Mouse (Mus musculus) subcutaneous adipose tissue, adult 2 months (tissue): ENCODE results near the gene Csrnp2. TPM values are rescaled to one million over a fixed set of nuclear protein-coding genes. Genes with fewer than 3 reads are reported as not detected.

Experiments
- polyA plus RNA-seq: library from polyadenylated mRNA; depleted of rRNA; stranded (reverse); fragments of >200 nt; gene quantifications from 2 replicates; pipeline ENCODE4 v1.2.3, GENCODE M21; 2012; ENCODE audit warnings: low replicate concordance; rRNA removed

Csrnp2 gene
- 3.7 and 6.8 TPM in 2 replicates for polyA plus RNA-seq

DNA sequence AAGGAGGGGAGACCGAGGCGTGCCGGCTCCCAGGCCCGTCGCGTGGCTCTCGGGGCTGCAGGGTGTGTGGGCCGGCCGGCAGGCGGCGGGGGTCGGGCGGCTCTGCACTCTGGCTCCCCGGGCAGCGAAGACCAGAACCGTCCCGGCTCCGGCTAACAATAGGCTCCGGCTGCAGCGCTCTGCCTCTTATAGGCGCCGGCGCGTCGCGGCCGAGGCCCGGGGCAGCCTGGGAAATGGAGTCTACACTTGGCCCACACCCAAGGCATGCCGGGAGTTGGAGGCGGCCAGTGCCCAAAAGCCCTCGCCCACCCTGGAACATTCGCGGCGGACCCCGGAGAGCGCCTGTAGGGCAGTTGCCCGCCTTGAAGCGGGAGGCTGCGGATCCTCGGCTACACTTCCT is at the start of gene Csrnp2:
TSS of gene Csrnp2 (minus strand) at position 387 of the 400 bp plus-strand sequence.

DNA sequence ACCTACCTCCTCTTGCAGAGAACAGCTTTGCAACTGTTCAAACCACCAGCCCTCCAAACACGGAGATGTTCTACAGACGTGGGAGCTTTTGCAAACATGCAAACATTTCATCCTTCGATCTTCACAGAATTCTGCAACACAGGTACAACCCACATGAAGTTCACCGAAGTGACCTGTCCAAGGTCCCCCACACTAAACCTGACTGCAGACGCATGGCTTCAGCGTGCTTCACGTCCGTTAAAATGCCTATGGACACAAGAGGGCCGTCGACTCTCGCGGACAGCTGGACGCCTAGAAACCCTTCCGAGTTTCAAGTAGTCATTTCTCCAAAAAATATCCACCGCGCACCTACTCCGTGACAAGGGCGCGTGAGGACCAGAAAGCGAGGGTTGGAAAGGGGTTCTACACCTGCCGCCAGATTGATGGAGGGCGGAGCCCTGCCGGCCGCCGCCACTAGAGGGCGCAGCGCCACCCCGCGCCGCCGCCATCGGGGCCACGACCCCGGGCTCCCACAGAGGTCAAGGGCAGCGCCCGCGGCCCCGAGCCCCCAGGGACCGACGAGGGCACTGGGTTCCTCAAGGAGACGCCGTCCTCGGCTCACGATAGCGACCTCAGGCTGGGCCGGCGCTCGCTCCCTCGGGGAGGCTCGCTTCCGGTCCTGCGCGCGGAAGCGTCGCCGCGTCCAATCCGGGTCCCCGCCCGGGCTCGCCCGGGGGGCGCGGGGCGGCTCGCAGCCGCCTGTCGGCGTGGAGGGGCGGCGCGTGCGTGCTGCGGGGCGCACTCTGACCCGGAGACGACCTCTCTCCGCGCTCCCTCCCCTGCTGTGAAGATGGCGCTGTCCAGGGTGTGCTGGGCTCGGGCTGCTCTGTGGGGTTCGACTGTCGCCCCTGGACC is 26.7 kb downstream of the Csrnp2 start, which contains the start of gene Letmd1:
TSS of gene Letmd1 (plus strand) at position 729 of the 894 bp plus-strand sequence.

Other genes starting within 250 kb of the Csrnp2 start
- gene Tmprss12, start 214.7 kb downstream of the Csrnp2 start, polyA plus RNA-seq, result not detected in 2 replicates
- 156 and 205 TPM in 2 replicates for gene Mettl7a1, start 191.3 kb downstream of the Csrnp2 start, polyA plus RNA-seq
- 0.48 TPM in 1 of 2 replicates, not detected in the other for gene Mettl7a3, start 160.6 kb downstream of the Csrnp2 start, polyA plus RNA-seq
- 0.10 TPM in 1 of 2 replicates, not detected in the other for gene Methig1, start 142.3 kb downstream of the Csrnp2 start, polyA plus RNA-seq
- gene Mettl7a2, start 142.3 kb downstream of the Csrnp2 start, polyA plus RNA-seq, result not detected in 2 replicates
- not detected in 2 replicates for gene Higd1c, start 130.9 kb downstream of the Csrnp2 start, polyA plus RNA-seq
- gene Gm5475, start 73.3 kb downstream of the Csrnp2 start, polyA plus RNA-seq, result not detected in 2 replicates
- 38.9 and 55.0 TPM in 2 replicates for gene Slc11a2, start 70.4 kb downstream of the Csrnp2 start, polyA plus RNA-seq
- gene Letmd1, start 26.5 kb downstream of the Csrnp2 start, polyA plus RNA-seq, result 92.1 and 133 TPM in 2 replicates
- 9.0 and 18.5 TPM in 2 replicates for gene Tfcp2, start 56.5 kb upstream of the Csrnp2 start, polyA plus RNA-seq
- 25.9 and 36.4 TPM in 2 replicates for gene Pou6f1, start 104.5 kb upstream of the Csrnp2 start, polyA plus RNA-seq
- gene Dazap2, start 119.9 kb upstream of the Csrnp2 start, polyA plus RNA-seq, result 511 and 671 TPM in 2 replicates
- 43.6 and 51.9 TPM in 2 replicates for gene Smagp, start 141.5 kb upstream of the Csrnp2 start, polyA plus RNA-seq
- 2.9 and 6.6 TPM in 2 replicates for gene Bin2, start 174.1 kb upstream of the Csrnp2 start, polyA plus RNA-seq
- gene Cela1, start 192.4 kb upstream of the Csrnp2 start, polyA plus RNA-seq, result 21.9 and 86.1 TPM in 2 replicates
- 0.52 and 1.5 TPM in 2 replicates for gene Galnt6, start 233.9 kb upstream of the Csrnp2 start, polyA plus RNA-seq